Mouse (Mus musculus) bone marrow macrophage, adult 2 months (primary cell): ENCODE data around the gene Slc8a1.

Source experiments
- CTCF ChIP-seq: IDR thresholded peaks from 2 replicates; pipeline ENCODE4 v1.5.1; 2012; ENCODE audit warnings: low read depth, mild to moderate bottlenecking, low read length, moderate library complexity
- POLR2A ChIP-seq: IDR thresholded peaks from 2 replicates; pipeline ENCODE4 v1.6.1; 2012; ENCODE audit warnings: mild to moderate bottlenecking, low read depth, low read length, borderline replicate concordance

- TF ChIP-seq CTCF = no peak
- no peak for TF ChIP-seq POLR2A
These were observed 278.8 kb downstream of the Slc8a1 start for GRCm38 (mm10) chr17:81459379-81459778.
